Mouse (Mus musculus): ENCODE results near the gene Haao.

The Haao gene

GRCm38 (mm10) chr17:83836048-83836447 lies 11.7 kb downstream of the Haao start:
- no peaks in the 10 kb centered on the region for H3K27me3 ChIP-seq (ENCODE audit: control insufficient read depth, insufficient read depth, low read length, poor library complexity, severe bottlenecking)
- DNase-seq (ENCODE audit: low read depth, low spot score) = no peak
- peaks cover 2% of the 10 kb centered on the region; the same call in 1 of the 2 replicates for H3K36me3 ChIP-seq (ENCODE audit: control insufficient read depth, insufficient read depth, low read length, poor library complexity, severe bottlenecking)

- no peak for DNase-seq (ENCODE audit: low read depth, low spot score)
- Histone ChIP-seq H3K36me3 (ENCODE audit: control insufficient read depth, insufficient read depth, low read length, poor library complexity, severe bottlenecking) (peaks cover 2% of the 10 kb centered on the region; the same call in 1 of the 2 replicates), H3K27me3 (ENCODE audit: control insufficient read depth, insufficient read depth, low read length, poor library complexity, severe bottlenecking) (no peaks in the 10 kb centered on the region)
These were observed 13.6 kb downstream of the Haao start for GRCm38 (mm10) chr17:83834120-83834519.

GRCm38 (mm10) chr17:83830616-83831292 lies 17.0 kb downstream of the Haao start:
- peak; percentile 81 for DNase-seq (ENCODE audit: low read depth, low spot score)
- no peaks in the 10 kb centered on the region for H3K36me3 ChIP-seq (ENCODE audit: control insufficient read depth, insufficient read depth, low read length, poor library complexity, severe bottlenecking)

GRCm38 (mm10) chr17:83829356-83829755 lies 18.4 kb downstream of the Haao start:
- no peaks in the 10 kb centered on the region for H3K36me3 ChIP-seq (ENCODE audit: control insufficient read depth, insufficient read depth, low read length, poor library complexity, severe bottlenecking)
- no peaks in the 10 kb centered on the region for H3K27me3 ChIP-seq (ENCODE audit: control insufficient read depth, insufficient read depth, low read length, poor library complexity, severe bottlenecking)
- no peak for DNase-seq (ENCODE audit: low read depth, low spot score)

More at GRCm38 (mm10) chr17:83830616-83831292, 17.0 kb downstream of the Haao start:
- H3K27me3 ChIP-seq (ENCODE audit: control insufficient read depth, insufficient read depth, low read length, poor library complexity, severe bottlenecking) = no peaks in the 10 kb centered on the region

GRCm38 (mm10) chr17:83823835-83824234 lies 23.9 kb downstream of the Haao start:
- no peaks in the 10 kb centered on the region for H3K36me3 ChIP-seq (ENCODE audit: control insufficient read depth, insufficient read depth, low read length, poor library complexity, severe bottlenecking)
- DNase-seq (ENCODE audit: low read depth, low spot score) = peak; percentile 49
- H3K27me3 ChIP-seq (ENCODE audit: control insufficient read depth, insufficient read depth, low read length, poor library complexity, severe bottlenecking) = no peaks in the 10 kb centered on the region

- H3K36me3 ChIP-seq (ENCODE audit: control insufficient read depth, insufficient read depth, low read length, poor library complexity, severe bottlenecking) = no peaks in the 10 kb centered on the region
- H3K27me3 ChIP-seq (ENCODE audit: control insufficient read depth, insufficient read depth, low read length, poor library complexity, severe bottlenecking) = no peaks in the 10 kb centered on the region
- peak; percentile 49 for DNase-seq (ENCODE audit: low read depth, low spot score)
These were observed 25.9 kb downstream of the Haao start for GRCm38 (mm10) chr17:83821876-83822275.

GRCm38 (mm10) chr17:83820701-83821100 lies 27.1 kb downstream of the Haao start:
- no peak for DNase-seq (ENCODE audit: low read depth, low spot score)
- Histone ChIP-seq H3K27me3 (ENCODE audit: control insufficient read depth, insufficient read depth, low read length, poor library complexity, severe bottlenecking) (no peaks in the 10 kb centered on the region), H3K36me3 (ENCODE audit: control insufficient read depth, insufficient read depth, low read length, poor library complexity, severe bottlenecking) (no peaks in the 10 kb centered on the region)

GRCm38 (mm10) chr17:83819503-83819902 lies 28.3 kb downstream of the Haao start:
- Histone ChIP-seq H3K27me3 (ENCODE audit: control insufficient read depth, insufficient read depth, low read length, poor library complexity, severe bottlenecking) (no peaks in the 10 kb centered on the region), H3K36me3 (ENCODE audit: control insufficient read depth, insufficient read depth, low read length, poor library complexity, severe bottlenecking) (no peaks in the 10 kb centered on the region)
- no peak for DNase-seq (ENCODE audit: low read depth, low spot score)

GRCm38 (mm10) chr17:83816996-83817395 lies 30.8 kb downstream of the Haao start:
- DNase-seq (ENCODE audit: low read depth, low spot score) = no peak
- Histone ChIP-seq H3K36me3 (ENCODE audit: control insufficient read depth, insufficient read depth, low read length, poor library complexity, severe bottlenecking) (no peaks in the 10 kb centered on the region), H3K27me3 (ENCODE audit: control insufficient read depth, insufficient read depth, low read length, poor library complexity, severe bottlenecking) (no peaks in the 10 kb centered on the region)

- H3K36me3 ChIP-seq (ENCODE audit: control insufficient read depth, insufficient read depth, low read length, poor library complexity, severe bottlenecking) = no peaks in the 10 kb centered on the region; the same call in 1 of the 2 replicates
- H3K27me3 ChIP-seq (ENCODE audit: control insufficient read depth, insufficient read depth, low read length, poor library complexity, severe bottlenecking) = no peaks in the 10 kb centered on the region
- DNase-seq (ENCODE audit: low read depth, low spot score) = no peak
These were observed 34.7 kb downstream of the Haao start for GRCm38 (mm10) chr17:83813050-83813449.

GRCm38 (mm10) chr17:83812200-83812944 lies 35.4 kb downstream of the Haao start:
- no peak for DNase-seq (ENCODE audit: low read depth, low spot score)
- Histone ChIP-seq H3K27me3 (ENCODE audit: control insufficient read depth, insufficient read depth, low read length, poor library complexity, severe bottlenecking) (no peaks in the 10 kb centered on the region), H3K36me3 (ENCODE audit: control insufficient read depth, insufficient read depth, low read length, poor library complexity, severe bottlenecking) (no peaks in the 10 kb centered on the region; the same call in 1 of the 2 replicates)

- H3K36me3 ChIP-seq (ENCODE audit: control insufficient read depth, insufficient read depth, low read length, poor library complexity, severe bottlenecking) = peaks cover 4% of the 10 kb centered on the region; the same call in 1 of the 2 replicates
- H3K27me3 ChIP-seq (ENCODE audit: control insufficient read depth, insufficient read depth, low read length, poor library complexity, severe bottlenecking) = no peaks in the 10 kb centered on the region
- DNase-seq (ENCODE audit: low read depth, low spot score) = no peak
These were observed 37.5 kb downstream of the Haao start for GRCm38 (mm10) chr17:83810285-83810684.

GRCm38 (mm10) chr17:83809197-83809829 lies 38.5 kb downstream of the Haao start:
- peak; percentile 66 for DNase-seq (ENCODE audit: low read depth, low spot score)
- Histone ChIP-seq H3K27me3 (ENCODE audit: control insufficient read depth, insufficient read depth, low read length, poor library complexity, severe bottlenecking) (no peaks in the 10 kb centered on the region), H3K36me3 (ENCODE audit: control insufficient read depth, insufficient read depth, low read length, poor library complexity, severe bottlenecking) (peaks cover 9% of the 10 kb centered on the region)

- H3K36me3 ChIP-seq (ENCODE audit: control insufficient read depth, insufficient read depth, low read length, poor library complexity, severe bottlenecking) = peaks cover 9% of the 10 kb centered on the region
- no peak for DNase-seq (ENCODE audit: low read depth, low spot score)
- H3K27me3 ChIP-seq (ENCODE audit: control insufficient read depth, insufficient read depth, low read length, poor library complexity, severe bottlenecking) = no peaks in the 10 kb centered on the region
These were observed 39.2 kb downstream of the Haao start for GRCm38 (mm10) chr17:83808476-83809098.
